Mouse (Mus musculus) lung, adult 2 months (tissue): ENCODE measurements at regions not wholly inside any gene's neighbourhood (a gene's known extent, or its start where the extent isn't known, plus 50 kb on each side); places are given as distances from the start of the nearest gene placed in this dataset.

Source experiments
- DNase-seq: peaks from one replicate; pipeline ENCODE4 v3.0.0; 2022
- H3K4me1 ChIP-seq: fragments of 200-500 bp; 2 replicates; pipeline ENCODE4 v1.6.1; 2011; ENCODE audit warnings: low read length; ENCODE audit not compliant: control insufficient read depth, insufficient read depth
- H3K4me3 ChIP-seq: fragments of 200-500 bp; replicated peaks from 2 replicates; pipeline ENCODE3; 2011; ENCODE audit warnings: low read depth, mild to moderate bottlenecking, control low read depth, low read length; ENCODE audit errors: extremely low read depth
- CTCF ChIP-seq: fragments of 200-500 bp; IDR thresholded peaks from 2 replicates; pipeline ENCODE4 v1.5.1; 2011; ENCODE audit warnings: mild to moderate bottlenecking, low read length, control low read depth; ENCODE audit not compliant: insufficient read depth
- POLR2A ChIP-seq: fragments of 200-500 bp; IDR thresholded peaks from 2 replicates; pipeline ENCODE4 v1.6.1; 2011; ENCODE audit warnings: low read depth, mild to moderate bottlenecking, control low read depth, low read length, borderline replicate concordance; ENCODE audit errors: extremely low read depth
- WGBS: fragments of 180-500 bp; shearing (Covaris S2); methylation state at CpG from one replicate; pipeline ENCODE4 v1.1.7; 2018; 5-methylcytosine and 5-hydroxymethylcytosine counted together

DNA sequence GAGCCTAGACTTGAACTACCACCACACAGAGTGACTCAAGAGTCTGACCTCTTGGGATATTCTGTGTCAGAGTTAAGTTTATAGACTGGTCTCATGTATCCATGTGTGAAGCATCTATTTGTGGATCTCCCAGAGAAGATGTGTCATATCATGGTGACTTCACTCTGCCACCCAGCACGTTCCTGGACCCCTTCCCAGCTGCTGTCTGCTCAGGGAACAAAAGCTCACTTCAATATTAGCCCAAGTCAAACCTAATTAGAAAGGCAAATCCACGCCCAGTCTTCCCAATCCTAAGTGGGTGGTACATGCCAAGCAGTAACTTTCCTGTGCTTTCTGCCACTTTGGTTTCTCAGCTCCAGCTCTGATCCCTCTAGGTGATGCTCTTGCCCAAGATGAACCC, 94.1 kb upstream of the Ankfn1 start:
- 43% methylated on average over 2 of the region's 2 CpGs for WGBS
- no peaks in the 10 kb centered on the region for H3K4me1 ChIP-seq
- DNase-seq: no peak
- no peak overlapping the region for H3K4me3 ChIP-seq
- TF ChIP-seq POLR2A: no peak
- TF ChIP-seq CTCF: no peak

DNA sequence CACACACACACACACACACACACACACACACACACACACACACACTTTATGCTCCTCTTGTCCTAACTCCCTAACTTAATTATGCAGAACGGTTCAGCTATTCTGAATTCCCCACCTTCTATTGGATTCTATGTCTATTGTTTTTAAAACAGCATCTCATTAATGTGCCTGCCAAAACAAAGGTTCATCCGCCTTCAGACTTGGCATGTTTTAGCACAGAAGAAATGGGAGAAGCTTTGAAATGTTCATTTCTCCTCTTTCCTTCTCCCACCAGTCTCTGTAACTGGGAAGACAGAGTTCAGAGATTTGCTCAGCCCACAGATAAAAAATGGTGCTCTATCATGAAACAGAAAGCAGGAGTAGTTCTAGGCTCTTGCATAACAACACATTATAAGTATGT, 90.1 kb upstream of the Ankfn1 start:
- TF ChIP-seq CTCF (no peak), POLR2A (no peak)
- 72% methylated on average over 2 of the region's 2 CpGs for WGBS
- no peak overlapping the region for H3K4me3 ChIP-seq
- no peaks in the 10 kb centered on the region for H3K4me1 ChIP-seq
- DNase-seq: no peak

DNA sequence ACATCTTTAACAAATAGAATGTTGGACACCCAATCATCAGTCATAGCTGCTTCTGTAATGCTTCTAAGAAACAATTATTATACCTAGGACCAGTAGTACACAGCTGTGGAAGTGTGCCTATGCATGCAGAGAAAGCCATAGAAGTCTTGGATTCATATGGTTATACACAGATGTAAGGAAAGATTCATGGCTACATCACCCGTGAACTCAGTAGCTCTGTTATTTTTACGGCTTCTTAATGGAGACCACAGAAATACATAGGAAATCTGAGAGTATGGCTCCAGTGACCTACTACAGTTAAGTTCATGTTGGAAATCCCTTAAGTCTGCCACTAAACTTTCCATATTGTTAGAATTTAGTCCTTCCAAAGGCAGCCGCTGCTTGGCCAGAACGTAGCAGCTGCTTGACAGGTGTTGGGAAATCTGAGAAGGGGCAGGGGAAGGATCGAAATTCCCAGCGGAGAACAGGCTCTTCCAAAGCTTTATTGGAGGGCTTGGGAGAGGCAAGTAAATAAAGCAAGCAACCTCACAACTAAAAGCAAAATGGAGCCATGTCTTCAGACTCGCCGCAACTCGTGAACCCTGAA, 78.8 kb upstream of the Ankfn1 start:
- Histone ChIP-seq H3K4me3 (no peak overlapping the region), H3K4me1 (no peaks in the 10 kb centered on the region)
- TF ChIP-seq POLR2A (no peak), CTCF (no peak)
- 53% methylated on average over 9 of the region's 9 CpGs for WGBS
- no peak for DNase-seq

DNA sequence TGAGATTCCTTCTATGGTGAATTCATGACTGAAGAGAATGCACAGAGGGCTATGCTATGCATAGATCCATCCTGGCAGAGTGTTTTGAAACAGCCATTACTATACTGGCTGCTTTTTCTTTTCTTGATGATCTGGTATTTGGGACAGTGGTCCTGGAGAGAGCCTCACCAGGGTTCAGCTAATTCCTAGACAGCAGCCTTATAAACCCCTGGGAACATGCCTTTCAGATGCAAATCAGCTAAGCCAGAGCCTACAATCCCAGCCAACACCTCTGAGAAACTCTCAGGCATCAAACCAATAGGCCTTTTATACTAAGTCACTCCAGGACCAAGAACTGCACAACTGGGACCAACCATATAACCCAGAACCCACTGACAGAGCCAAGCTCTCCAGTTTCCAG, 64.4 kb upstream of the Ankfn1 start:
- no peaks in the 10 kb centered on the region for H3K4me1 ChIP-seq
- DNase-seq: no peak
- TF ChIP-seq POLR2A (no peak), CTCF (no peak)
- H3K4me3 ChIP-seq: no peak overlapping the region

DNA sequence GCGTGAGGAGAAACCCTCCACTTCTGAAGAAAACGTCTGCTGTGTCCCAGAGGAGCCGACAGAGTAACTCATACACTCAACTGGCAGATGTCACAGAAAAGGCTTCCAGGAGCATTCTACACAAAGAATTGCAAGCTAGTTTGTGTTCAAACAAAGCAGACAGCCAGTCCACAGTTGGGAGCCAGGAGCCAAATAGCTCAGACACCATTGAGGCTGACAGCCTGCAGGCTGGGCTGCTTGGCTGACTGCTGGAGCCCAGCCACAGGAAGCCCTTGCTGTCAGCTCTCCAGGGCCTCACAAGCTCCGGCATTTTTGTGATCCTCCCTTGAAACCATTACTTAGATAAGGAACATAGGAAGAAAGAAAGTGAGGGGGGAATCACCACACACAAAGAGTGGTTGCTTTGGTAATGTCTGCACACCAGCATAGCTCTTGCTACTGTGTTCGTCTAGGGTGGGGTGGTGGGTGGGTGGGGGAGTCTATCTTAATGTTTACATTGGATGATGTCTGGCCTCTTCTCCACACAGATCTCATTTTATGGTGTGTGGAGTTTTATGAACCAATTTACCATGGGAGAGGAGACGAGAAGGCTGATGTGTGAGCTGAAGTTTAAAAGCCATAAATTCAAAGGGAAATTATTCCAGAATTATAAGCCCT, 62.3 kb upstream of the Ankfn1 start:
- no peak for TF ChIP-seq POLR2A
- no peak for TF ChIP-seq CTCF
- peak; percentile 5 for DNase-seq
- H3K4me3 ChIP-seq: no peak overlapping the region
- WGBS: 32% methylated on average over 6 of the region's 6 CpGs
- no peaks in the 10 kb centered on the region for H3K4me1 ChIP-seq

DNA sequence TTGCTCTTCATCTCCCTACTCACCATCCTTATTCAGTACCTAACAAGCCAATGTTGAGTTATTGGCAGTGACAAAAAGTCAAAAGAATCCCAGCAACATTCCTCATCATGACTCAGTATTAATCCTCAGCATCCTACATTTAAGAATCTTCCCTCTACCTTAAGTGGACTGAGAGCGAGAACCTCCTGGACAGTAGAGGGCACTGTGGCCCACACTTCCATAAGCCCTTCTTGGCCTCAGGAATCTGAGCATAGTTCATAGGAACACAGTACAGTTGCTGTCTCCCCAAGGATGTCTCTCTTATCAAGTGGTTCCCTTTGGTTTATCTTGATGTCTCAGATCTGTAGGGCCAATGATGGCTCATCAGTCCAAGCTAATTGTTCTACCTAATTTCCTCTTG, 60.5 kb upstream of the Ankfn1 start:
- no peaks in the 10 kb centered on the region for H3K4me1 ChIP-seq
- H3K4me3 ChIP-seq: no peak overlapping the region
- DNase-seq: no peak
- no peak for TF ChIP-seq POLR2A
- TF ChIP-seq CTCF: peak; percentile 36; the same call in 1 of the 2 replicates
- WGBS: 100% methylated on average over 1 of the region's 1 CpGs

DNA sequence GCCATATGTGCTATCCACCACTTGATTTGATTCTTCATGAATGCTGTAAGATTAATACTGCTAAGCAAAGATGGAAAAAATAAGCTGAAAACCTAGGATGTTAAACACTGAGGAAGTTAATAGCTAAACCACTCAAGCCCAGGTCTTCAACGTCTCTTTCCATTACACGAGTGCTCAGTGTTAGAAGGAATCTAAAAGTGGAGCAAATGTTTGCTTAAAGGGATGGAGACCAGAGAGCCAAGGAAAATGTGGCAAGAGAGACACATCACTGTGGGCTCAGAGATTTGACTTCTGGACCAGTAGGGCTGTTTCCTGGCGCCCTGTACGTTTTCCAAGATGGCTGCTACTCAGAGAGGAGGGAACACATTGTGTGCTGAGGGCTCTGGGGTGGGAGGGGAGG, 59.4 kb upstream of the Ankfn1 start:
- Histone ChIP-seq H3K4me3 (no peak overlapping the region), H3K4me1 (no peaks in the 10 kb centered on the region)
- 72% methylated on average over 4 of the region's 4 CpGs for WGBS
- TF ChIP-seq CTCF (no peak), POLR2A (no peak)
- no peak for DNase-seq

DNA sequence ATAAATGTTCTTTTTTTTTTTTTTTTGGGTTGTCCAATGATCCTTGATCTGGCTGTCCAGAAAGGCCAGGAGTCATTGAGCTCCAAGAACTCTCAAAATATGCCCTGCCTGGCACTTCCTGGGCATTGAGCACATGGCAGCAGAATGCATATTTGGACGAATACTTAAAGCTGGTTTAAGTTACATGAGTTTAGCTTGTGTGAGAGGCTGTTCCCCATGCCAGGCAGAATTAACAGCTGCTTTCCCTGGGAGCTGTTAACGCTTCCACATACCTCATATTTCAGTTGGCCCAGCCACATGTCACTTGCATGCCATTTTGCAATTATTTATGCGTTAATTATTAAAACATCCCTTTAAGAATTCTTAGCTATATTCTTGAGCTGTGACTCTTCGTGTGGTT, 56.6 kb upstream of the Ankfn1 start:
- TF ChIP-seq POLR2A: no peak
- TF ChIP-seq CTCF: no peak
- WGBS: 73% methylated on average over 4 of the region's 4 CpGs

DNA sequence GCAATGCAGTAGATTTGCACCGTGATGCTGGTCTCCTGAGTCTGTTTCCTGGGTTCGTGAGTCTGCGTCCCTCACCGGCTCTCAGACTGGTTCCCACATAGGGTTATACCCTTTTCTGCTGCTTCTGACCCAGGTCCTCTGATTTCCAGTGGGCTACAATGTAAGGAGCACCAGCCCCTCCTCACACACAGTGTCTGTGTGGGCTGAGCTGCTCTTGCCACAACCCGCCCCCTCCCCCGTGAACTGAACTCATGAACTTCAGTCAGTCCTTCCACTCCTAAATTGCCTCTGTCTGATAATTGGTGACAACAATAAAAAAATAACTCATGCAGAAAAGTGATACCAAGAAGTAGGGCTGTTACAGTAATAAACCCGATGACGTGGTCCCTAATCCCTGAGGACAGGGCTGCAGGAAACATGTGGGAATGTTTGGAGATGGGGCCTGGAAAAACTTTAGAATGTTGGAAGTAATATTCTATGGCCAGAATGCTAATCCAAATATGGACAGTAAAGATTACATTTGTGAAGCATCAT, 54.2 kb upstream of the Ankfn1 start:
- TF ChIP-seq CTCF: no peak
- no peak for TF ChIP-seq POLR2A
- 82% methylated on average over 8 of the region's 8 CpGs for WGBS
- Histone ChIP-seq H3K4me1 (no peaks in the 10 kb centered on the region), H3K4me3 (no peak overlapping the region)
- DNase-seq: no peak

More for the DNA sequence above, 56.6 kb upstream of the Ankfn1 start:
- no peak overlapping the region for H3K4me3 ChIP-seq
- no peak for DNase-seq
- no peaks in the 10 kb centered on the region for H3K4me1 ChIP-seq
